Mouse (Mus musculus): ENCODE results near the gene Olfr53.
"Not testable (repeated sequence)": the region's sequence is repeated elsewhere in the genome, so short reads cannot be mapped to it uniquely, and the experiment has no call there.

The Olfr53 gene

GRCm38 (mm10) chr7:140646152-140646551, at the start of gene Olfr53:
Gene Olfr53 (plus strand): TSS chr7:140646452.
- no peak for DNase-seq

- DNase-seq, result not testable (repeated sequence)
Measured at GRCm38 (mm10) chr7:140600969-140601368, 45.3 kb upstream of the Olfr53 start, which contains the start of gene Olfr46. Gene Olfr46 (plus strand): TSS chr7:140601269.

- not testable (repeated sequence) for DNase-seq
Measured at GRCm38 (mm10) chr7:140628670-140629069, 17.6 kb upstream of the Olfr53 start, which contains the start of gene Olfr61. Gene Olfr61 (plus strand): TSS chr7:140628970.

- DNase-seq, result no peak
Measured at GRCm38 (mm10) chr7:140630559-140630958, 15.7 kb upstream of the Olfr53 start.

- no peak for DNase-seq
Measured at GRCm38 (mm10) chr7:140659630-140660029, 13.4 kb downstream of the Olfr53 start, which contains the start of gene Olfr539. Gene Olfr539 (plus strand): TSS chr7:140659930.

- not testable (repeated sequence) for DNase-seq
Measured at GRCm38 (mm10) chr7:140670693-140671092, 24.4 kb downstream of the Olfr53 start.

DNA sequence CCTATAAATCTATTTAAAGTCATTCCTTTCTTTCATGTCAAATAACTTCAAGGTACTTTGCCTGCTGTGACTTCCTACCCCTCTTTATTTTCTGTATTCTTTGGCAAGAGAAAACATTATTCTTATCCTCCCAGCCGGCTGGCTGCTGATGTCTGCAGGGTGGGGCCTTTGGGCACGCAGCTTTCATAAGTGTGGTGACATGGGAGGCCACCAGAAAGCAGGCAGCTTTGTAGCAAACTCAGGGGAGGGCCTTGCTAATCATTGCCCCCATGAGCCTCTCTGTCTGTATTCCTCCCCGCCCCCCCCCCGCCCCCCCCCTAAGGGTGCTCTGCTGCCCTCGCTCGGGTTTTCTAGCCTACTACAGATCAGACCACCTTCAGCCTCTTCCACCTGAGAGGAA, 29.6 kb downstream of the Olfr53 start:
- DNase-seq, result no peak

- DNase-seq, result not testable (repeated sequence)
Measured at GRCm38 (mm10) chr7:140679591-140679990, 33.3 kb downstream of the Olfr53 start.

- no peak for DNase-seq
Measured at GRCm38 (mm10) chr7:140681651-140682050, 35.4 kb downstream of the Olfr53 start, which contains the start of gene Olfr45. Gene Olfr45 (plus strand): TSS chr7:140681951.

- DNase-seq, result no peak
Measured at GRCm38 (mm10) chr7:140696967-140697366, 50.7 kb downstream of the Olfr53 start, which contains the start of gene Olfr541. Gene Olfr541 (plus strand): TSS chr7:140697267.

All from cerebellum, postnatal 36 days (tissue).